Mouse (Mus musculus): ENCODE data around the gene Ppm1m.

DNA sequence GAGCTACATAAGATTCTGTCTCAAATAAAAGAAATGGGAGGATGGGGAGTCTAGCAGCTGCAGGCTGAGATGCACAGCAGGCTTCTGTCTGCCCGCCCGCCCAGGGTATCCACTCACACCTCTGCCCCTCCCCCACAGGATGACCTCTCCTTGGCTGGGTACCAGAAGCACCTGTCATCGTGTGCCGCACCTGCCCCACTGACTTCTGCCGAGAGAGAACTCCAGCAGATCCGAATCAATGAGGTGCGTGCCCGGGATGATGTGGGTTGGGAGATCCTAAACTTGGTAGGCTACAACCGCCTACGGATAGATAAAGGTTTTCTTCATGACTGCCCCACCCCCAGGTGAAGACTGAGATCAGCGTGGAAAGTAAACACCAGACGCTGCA, 13.0 kb upstream of the Ppm1m start:
- TF ChIP-seq MYOD1 (IDR thresholded peaks at IDR 0.05; ENCODE audit: control insufficient read depth in 1 of 3, insufficient read length in 2 of 3, low read depth in 2 of 3) = no peak
- TF ChIP-seq POLR2A (IDR thresholded peaks at IDR 0.05; ENCODE audit: insufficient read length, low read depth) = no peak
- no peak for TF ChIP-seq USF1 (IDR thresholded peaks at IDR 0.05; ENCODE audit: low read depth)

Data from myocyte (in vitro differentiated cells).